Comparison of ENCODE assay signal across 2 mouse cellular contexts in the genomic region with DNA sequence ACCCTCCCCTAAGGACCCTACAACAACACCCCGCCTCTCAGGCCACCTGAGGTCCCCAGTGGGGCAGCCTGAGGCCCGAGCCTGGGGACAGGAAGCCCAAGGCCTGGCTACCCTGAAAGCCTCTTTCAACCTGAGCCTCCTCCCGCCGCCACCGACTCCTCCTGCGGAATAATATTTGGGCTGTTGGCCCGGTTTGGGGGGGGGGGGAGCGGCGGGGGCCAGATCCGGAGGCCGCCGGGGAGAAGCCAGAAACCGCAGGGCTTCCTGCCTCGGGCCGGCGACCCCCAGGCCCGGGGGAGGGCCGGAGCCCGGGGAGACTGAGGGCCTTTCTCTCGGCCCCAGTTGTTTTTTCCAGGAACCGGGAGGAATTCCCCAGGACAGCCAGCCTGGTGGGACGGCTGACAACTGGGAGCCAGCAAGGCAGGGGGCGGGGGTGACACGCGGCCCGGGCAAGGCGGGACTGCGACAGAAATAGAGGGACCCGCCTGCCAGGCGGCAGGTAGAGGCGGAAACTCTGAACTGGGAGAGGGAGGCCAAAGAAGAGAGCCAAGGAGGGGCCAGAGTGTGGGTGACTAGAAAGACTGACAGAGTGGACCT.
TF ChIP-seq lines count a peak whose summit lies in the region.

No protein-coding gene starts in this region.

TF ChIP-seq in CH12.LX, 34 proteins besides CTCF, POLR2A, EP300 and RAD21 (continued from another document):
- TF ChIP-seq ZMIZ1 (IDR thresholded peaks at IDR 0.05; ENCODE audit: low read depth, low read length) (no peak), POLR2AphosphoS2 (IDR thresholded peaks at IDR 0.05; ENCODE audit: low read depth, low read length) (no peak), TBP (conservative IDR thresholded peaks at IDR 0.05; ENCODE audit: low read depth, low read length) (no peak), BHLHE40 (IDR thresholded peaks at IDR 0.05; ENCODE audit: low read depth, low read length) (no peak), MAZ (IDR thresholded peaks at IDR 0.05; ENCODE audit: low read depth, low read length) (no peak), JUND (conservative IDR thresholded peaks at IDR 0.05; ENCODE audit: low read depth, low read length) (no peak), SMC3 (IDR thresholded peaks at IDR 0.05; ENCODE audit: low read depth, low read length) (no peak), MYC (IDR thresholded peaks at IDR 0.05; ENCODE audit: low read depth, low read length) (no peak)

TF ChIP-seq in ES-E14, 5 proteins besides CTCF, POLR2A, EP300 and RAD21 (continued from another document):
- TF ChIP-seq ZNF384 (IDR thresholded peaks at IDR 0.05; ENCODE audit: low read depth, low read length), result no peak
TF ChIP-seq in ES-E14: peak in this region for 0.
